35 mouse cellular contexts compared by ENCODE assay signal in the genomic region with DNA sequence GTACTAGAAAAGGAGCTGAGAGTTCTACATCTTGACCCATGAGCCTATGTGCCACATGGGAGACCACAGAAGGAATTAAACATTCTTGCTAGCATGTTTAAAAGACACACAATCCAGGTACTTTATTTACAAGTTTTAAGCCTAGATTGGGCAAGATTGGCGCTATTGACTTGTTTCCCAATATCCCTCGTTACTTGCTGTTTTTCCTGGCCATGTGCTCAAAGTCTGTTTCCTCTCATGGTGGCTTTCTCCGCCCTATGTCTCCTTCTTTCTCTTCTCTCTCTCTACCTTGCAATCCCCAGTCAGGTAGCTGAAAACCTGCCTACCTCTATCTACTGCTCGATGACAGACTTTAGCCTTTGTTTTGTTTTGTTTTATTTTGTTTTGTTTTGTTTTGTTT.
"Had no signal": no experiment of that assay in that cellular context is flagged by ENCODE, and none has a peak within 500 bp of the region (broad histone marks: within the 10 kb centered on the region; RNA-seq: fewer than 3 reads in every experiment).

No protein-coding gene starts in this region.

- H3K9me3 ChIP-seq: heart, embryonic 10.5 days; heart, embryonic 12.5 days; heart, embryonic 13.5 days; heart, embryonic 15.5 days; hindbrain, embryonic 10.5 days; hindbrain, embryonic 12.5 days; hindbrain, embryonic 13.5 days; hindbrain, embryonic 15.5 days; intestine, embryonic 15.5 days; kidney, embryonic 15.5 days had no signal

- ATAC-seq: hindbrain, embryonic 16.5 days; hindbrain, postnatal 0 days; inflammation-experienced regulatory T-cells, adult 6 months; intestine, embryonic 15.5 days; intestine, embryonic 16.5 days; intestine, postnatal 0 days had no signal

- H3K4me2 ChIP-seq: heart, embryonic 11.5 days; heart, embryonic 12.5 days; heart, embryonic 13.5 days; heart, embryonic 15.5 days; hindbrain, embryonic 12.5 days; hindbrain, embryonic 13.5 days; hindbrain, embryonic 14.5 days; hindbrain, embryonic 15.5 days; intestine, embryonic 15.5 days; kidney, embryonic 15.5 days had no signal

- H3K36me3 ChIP-seq: heart, embryonic 10.5 days; heart, embryonic 12.5 days; heart, embryonic 13.5 days; heart, embryonic 15.5 days; hindbrain, embryonic 10.5 days; hindbrain, embryonic 12.5 days; hindbrain, embryonic 13.5 days; hindbrain, embryonic 15.5 days; intestine, embryonic 15.5 days; kidney, embryonic 15.5 days had no signal

- H3K27ac ChIP-seq: heart, embryonic 10.5 days; heart, embryonic 13.5 days; heart, embryonic 15.5 days; hindbrain, embryonic 10.5 days; hindbrain, embryonic 12.5 days; hindbrain, embryonic 13.5 days; hindbrain, embryonic 14.5 days; hindbrain, embryonic 15.5 days; hindbrain, postnatal 0 days; intestine, embryonic 15.5 days; kidney, embryonic 15.5 days; kidney, postnatal 0 days; layer of hippocampus, adult 2 months had no signal

- DNase-seq: heart, postnatal 10 days; heart, postnatal 14 days; heart, postnatal 36 days; heart, postnatal 4 days; kidney, adult 11 months; kidney, adult 18-20 months; kidney, adult 2 months; kidney, adult 8-10 months; kidney, adult 9 months; kidney, postnatal 10 days; kidney, postnatal 14 days; kidney, postnatal 25 days; kidney, postnatal 36 days; kidney, postnatal 4 days; layer of hippocampus, adult 9-11 months; layer of hippocampus, postnatal 36 days had no signal

- H3K27me3 ChIP-seq: heart, embryonic 12.5 days; heart, embryonic 13.5 days; heart, embryonic 15.5 days; hindbrain, embryonic 13.5 days; hindbrain, embryonic 15.5 days; intestine, embryonic 15.5 days; kidney, embryonic 15.5 days had no signal

- H3K9ac ChIP-seq: heart, embryonic 12.5 days; heart, embryonic 13.5 days; heart, embryonic 15.5 days; hindbrain, embryonic 12.5 days; hindbrain, embryonic 13.5 days; hindbrain, embryonic 14.5 days; hindbrain, embryonic 15.5 days; intestine, embryonic 15.5 days; kidney, embryonic 15.5 days had no signal

- H3K4me1 ChIP-seq: heart, embryonic 10.5 days; intestine, embryonic 15.5 days had no signal

- H3K4me3 ChIP-seq: heart, embryonic 10.5 days; heart, embryonic 12.5 days; heart, embryonic 13.5 days; heart, embryonic 15.5 days; hindbrain, embryonic 10.5 days; hindbrain, embryonic 12.5 days; hindbrain, embryonic 13.5 days; hindbrain, embryonic 15.5 days; intestine, embryonic 15.5 days; kidney, embryonic 15.5 days; layer of hippocampus, adult 2 months had no signal
